Mouse (Mus musculus) cerebellum, adult (tissue): ENCODE results near the gene Zfand3.

ENCODE experiments used
- ATAC-seq: cut with Nextera tagmentation; 2 replicates; pipeline ENCODE4 v1.9.2; 2017; ENCODE audit warnings: mild to moderate bottlenecking, moderate library complexity, mixed read lengths; ENCODE audit not compliant: insufficient number of reproducible peaks, low FRiP score, low TSS enrichment

Gene Zfand3

GRCm38 (mm10) chr17:30244651-30245307, 240.2 kb downstream of the Zfand3 start:
- no peak for ATAC-seq

DNA sequence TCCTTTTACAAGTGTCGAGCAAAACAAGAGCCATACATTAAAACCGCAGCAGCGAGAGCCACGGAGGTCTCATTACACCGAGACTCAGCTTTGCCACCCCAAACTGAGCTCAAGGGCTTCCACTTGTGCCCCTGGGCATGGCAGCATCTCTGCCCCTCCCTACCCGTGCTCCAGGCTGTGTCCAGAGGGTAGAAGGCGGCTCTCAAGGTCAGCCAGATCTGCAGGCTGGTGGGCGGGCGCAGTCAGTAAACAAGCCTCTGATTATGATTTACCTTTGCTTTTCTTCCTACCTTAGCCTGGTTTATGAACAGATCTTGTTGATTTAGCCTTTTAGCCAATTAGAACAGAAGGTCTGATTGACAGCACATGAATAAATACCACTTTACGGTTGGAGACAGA, 240.8 kb downstream of the Zfand3 start:
- no peak for ATAC-seq

- ATAC-seq, result no peak
These were observed 248.5 kb downstream of the Zfand3 start for GRCm38 (mm10) chr17:30253028-30253427.

GRCm38 (mm10) chr17:30253924-30254323, 249.4 kb downstream of the Zfand3 start:
- ATAC-seq, result no peak

GRCm38 (mm10) chr17:30255928-30256560, 251.5 kb downstream of the Zfand3 start:
- no peak for ATAC-seq

DNA sequence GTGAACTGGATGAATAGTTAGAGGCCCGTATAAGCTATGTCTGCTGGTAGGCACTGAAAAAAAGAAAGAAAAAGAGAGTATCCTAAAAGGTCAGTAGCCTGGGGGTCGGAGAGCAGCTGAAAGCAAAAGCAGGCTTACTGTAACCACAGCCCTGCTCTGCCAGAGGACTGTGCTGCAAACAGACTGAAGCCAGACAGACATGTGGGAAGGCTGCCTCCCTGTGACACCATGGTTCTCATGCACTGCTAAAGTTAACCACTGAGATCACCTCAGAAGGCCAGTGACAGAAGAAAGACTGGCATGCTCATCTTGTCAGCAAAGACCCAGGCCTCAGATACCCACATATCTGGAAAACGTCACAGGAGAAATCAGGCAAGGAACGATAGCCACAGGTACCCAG, 253.9 kb downstream of the Zfand3 start:
- no peak for ATAC-seq

DNA sequence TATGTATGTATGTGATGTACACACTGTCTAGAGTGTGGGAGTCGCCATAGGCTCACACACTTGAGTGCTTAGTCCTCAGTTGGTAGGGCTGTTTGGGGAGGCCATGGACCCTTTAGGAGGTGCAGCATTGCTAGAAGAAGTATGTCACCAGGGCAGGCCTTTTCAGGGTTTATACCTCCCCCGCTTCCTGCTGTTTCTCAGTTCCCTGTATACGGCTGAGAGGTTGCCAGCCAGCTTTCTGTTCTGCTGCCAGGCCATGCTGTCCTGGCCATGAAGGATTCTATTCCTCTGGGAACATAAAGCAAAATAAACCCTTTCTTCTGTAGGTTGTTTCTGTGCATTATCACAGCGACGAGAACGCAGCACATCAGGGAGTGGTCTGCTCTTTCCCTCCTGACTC, 255.4 kb downstream of the Zfand3 start:
- no peak for ATAC-seq
